Mouse (Mus musculus) NIH3T3 (cell line): ENCODE measurements around the gene Slc25a26.
"Not testable (repeated sequence)": the region's sequence is repeated elsewhere in the genome, so short reads cannot be mapped to it uniquely, and the experiment has no call there.

Experiments used
- DNase-seq: peaks from one replicate; pipeline ENCODE4 v3.0.0-alpha.2; 2012; ENCODE audit warnings: low read depth

Gene Slc25a26

GRCm38 (mm10) chr6:94553085-94553484, 53.0 kb downstream of the Slc25a26 start:
- DNase-seq, result no peak

GRCm38 (mm10) chr6:94558603-94559002, 58.5 kb downstream of the Slc25a26 start:
- DNase-seq, result not testable (repeated sequence)

- DNase-seq, result no peak
These were observed 60.8 kb downstream of the Slc25a26 start for GRCm38 (mm10) chr6:94560896-94561295.

- DNase-seq, result peak; percentile 50
These were observed 61.2 kb downstream of the Slc25a26 start for GRCm38 (mm10) chr6:94561346-94561745.

GRCm38 (mm10) chr6:94563203-94563940, 63.2 kb downstream of the Slc25a26 start:
- no peak for DNase-seq

GRCm38 (mm10) chr6:94565766-94566165, 65.6 kb downstream of the Slc25a26 start:
- no peak for DNase-seq

GRCm38 (mm10) chr6:94568040-94568439, 67.9 kb downstream of the Slc25a26 start:
- DNase-seq, result no peak

GRCm38 (mm10) chr6:94575526-94576166, 75.5 kb downstream of the Slc25a26 start:
- DNase-seq, result no peak

- no peak for DNase-seq
These were observed 77.9 kb downstream of the Slc25a26 start for GRCm38 (mm10) chr6:94577991-94578390.

GRCm38 (mm10) chr6:94582055-94582454, 81.9 kb downstream of the Slc25a26 start:
- DNase-seq, result no peak

- no peak for DNase-seq
These were observed 84.1 kb downstream of the Slc25a26 start for GRCm38 (mm10) chr6:94584147-94584695.

- DNase-seq, result no peak
These were observed 84.8 kb downstream of the Slc25a26 start for GRCm38 (mm10) chr6:94584976-94585375.

- no peak for DNase-seq
These were observed 88.2 kb downstream of the Slc25a26 start for GRCm38 (mm10) chr6:94588365-94588764.

GRCm38 (mm10) chr6:94592243-94592642, 92.1 kb downstream of the Slc25a26 start:
- DNase-seq, result peak; percentile 41

- no peak for DNase-seq
These were observed 92.6 kb downstream of the Slc25a26 start for GRCm38 (mm10) chr6:94592710-94593109.

- DNase-seq, result no peak
These were observed 94.0 kb downstream of the Slc25a26 start for GRCm38 (mm10) chr6:94594096-94594665.

GRCm38 (mm10) chr6:94594711-94595110, 94.6 kb downstream of the Slc25a26 start:
- DNase-seq, result peak; percentile 29

GRCm38 (mm10) chr6:94595206-94595605, 95.1 kb downstream of the Slc25a26 start:
- DNase-seq, result no peak

- no peak for DNase-seq
These were observed 96.1 kb downstream of the Slc25a26 start for GRCm38 (mm10) chr6:94596051-94596760.

- DNase-seq, result peak; percentile 60
These were observed 96.8 kb downstream of the Slc25a26 start for GRCm38 (mm10) chr6:94596761-94597485.

GRCm38 (mm10) chr6:94598421-94598820, 98.3 kb downstream of the Slc25a26 start:
- no peak for DNase-seq

GRCm38 (mm10) chr6:94599016-94599415, 98.9 kb downstream of the Slc25a26 start:
- DNase-seq, result no peak
